Mouse (Mus musculus): Measurements from ENCODE around the gene Sept6.

The Sept6 gene

GRCm38 (mm10) chrX:36991694-36992093 is at the start of gene Sept6:
Gene Sept6 (minus strand): TSS chrX:36991794.
- DNase-seq (ENCODE audit: low spot score in 2 of 2), result no peak

GRCm38 (mm10) chrX:37028378-37028777 is 36.8 kb upstream of the Sept6 start:
- DNase-seq (ENCODE audit: low spot score in 2 of 2), result no peak

- no peak for DNase-seq (ENCODE audit: low spot score in 2 of 2)
These were observed 32.2 kb upstream of the Sept6 start for GRCm38 (mm10) chrX:37023652-37024309.

- peak; percentile 45 to 84 for DNase-seq (ENCODE audit: low spot score in 2 of 2)
These were observed 31.1 kb upstream of the Sept6 start for GRCm38 (mm10) chrX:37022690-37023089.

GRCm38 (mm10) chrX:37019045-37019444 is 27.5 kb upstream of the Sept6 start:
- DNase-seq (ENCODE audit: low spot score in 2 of 2), result no peak

GRCm38 (mm10) chrX:37018150-37018654 is 26.6 kb upstream of the Sept6 start:
- DNase-seq (ENCODE audit: low spot score in 2 of 2), result no peak

- DNase-seq (ENCODE audit: low spot score in 2 of 2), result no peak
These were observed 22.3 kb upstream of the Sept6 start for GRCm38 (mm10) chrX:37013870-37014269.

GRCm38 (mm10) chrX:36991039-36991438 is 555 bp downstream of the Sept6 start:
- DNase-seq (ENCODE audit: low spot score in 2 of 2), result peak; percentile 35 to 64

- peak; percentile 11 to 61 for DNase-seq (ENCODE audit: low spot score in 2 of 2)
These were observed 1.7 kb downstream of the Sept6 start for GRCm38 (mm10) chrX:36989752-36990404.

GRCm38 (mm10) chrX:36989234-36989751 is 2.3 kb downstream of the Sept6 start:
- DNase-seq (ENCODE audit: low spot score in 2 of 2), result peak; percentile 65 to 80

GRCm38 (mm10) chrX:36988754-36989153 is 2.8 kb downstream of the Sept6 start:
- peak; percentile 20 to 61 for DNase-seq (ENCODE audit: low spot score in 2 of 2)

- no peak for DNase-seq (ENCODE audit: low spot score in 2 of 2)
These were observed 3.7 kb downstream of the Sept6 start for GRCm38 (mm10) chrX:36987851-36988250.

GRCm38 (mm10) chrX:36985041-36985440 is 6.6 kb downstream of the Sept6 start:
- DNase-seq (ENCODE audit: low spot score in 2 of 2), result no peak

GRCm38 (mm10) chrX:36983654-36984311 is 7.8 kb downstream of the Sept6 start:
- DNase-seq (ENCODE audit: low spot score in 2 of 2), result peak in 1 of 2 experiments; percentile 12

GRCm38 (mm10) chrX:36982892-36983653 is 8.5 kb downstream of the Sept6 start:
- DNase-seq (ENCODE audit: low spot score in 2 of 2), result no peak

GRCm38 (mm10) chrX:36980563-36981187 is 10.9 kb downstream of the Sept6 start:
- no peak for DNase-seq (ENCODE audit: low spot score in 2 of 2)

GRCm38 (mm10) chrX:36977863-36978262 is 13.7 kb downstream of the Sept6 start:
- no peak for DNase-seq (ENCODE audit: low spot score in 2 of 2)

- DNase-seq (ENCODE audit: low spot score in 2 of 2), result no peak
These were observed 14.6 kb downstream of the Sept6 start for GRCm38 (mm10) chrX:36976980-36977379.

- no peak for DNase-seq (ENCODE audit: low spot score in 2 of 2)
These were observed 15.3 kb downstream of the Sept6 start for GRCm38 (mm10) chrX:36976272-36976671.

- no peak for DNase-seq (ENCODE audit: low spot score in 2 of 2)
These were observed 16.7 kb downstream of the Sept6 start for GRCm38 (mm10) chrX:36974905-36975304.

- DNase-seq (ENCODE audit: low spot score in 2 of 2), result no peak
These were observed 18.6 kb downstream of the Sept6 start for GRCm38 (mm10) chrX:36972951-36973471.
